Mouse (Mus musculus) frontal cortex, adult (tissue): ENCODE data around the gene Slc25a4.
"Not testable (repeated sequence)": the region's sequence is repeated elsewhere in the genome, so short reads cannot be mapped to it uniquely, and the experiment has no call there.

Experiments
- ATAC-seq: cut with Nextera tagmentation; 2 replicates; pipeline ENCODE4 v1.9.2; 2017; ENCODE audit warnings: mild to moderate bottlenecking, moderate library complexity, mixed read lengths; ENCODE audit not compliant: low TSS enrichment

The Slc25a4 gene

GRCm38 (mm10) chr8:46210404-46211315 lies at the start of gene Slc25a4:
Gene Slc25a4 (minus strand): TSS chr8:46211284.
- ATAC-seq = peak; percentile 92

GRCm38 (mm10) chr8:46257921-46258682 lies 47.0 kb upstream of the Slc25a4 start:
- ATAC-seq = peak; percentile 59; the same call in 1 of the 2 replicates

- ATAC-seq = no peak
Observed at GRCm38 (mm10) chr8:46252456-46252855, 41.4 kb upstream of the Slc25a4 start.

- no peak for ATAC-seq
Observed at GRCm38 (mm10) chr8:46251561-46251960, 40.5 kb upstream of the Slc25a4 start.

- no peak for ATAC-seq
Observed at GRCm38 (mm10) chr8:46246346-46246745, 35.3 kb upstream of the Slc25a4 start.

GRCm38 (mm10) chr8:46242946-46243345 lies 31.9 kb upstream of the Slc25a4 start:
- ATAC-seq = no peak

- ATAC-seq = peak; percentile 97
Observed at GRCm38 (mm10) chr8:46241568-46242374, 30.7 kb upstream of the Slc25a4 start.

GRCm38 (mm10) chr8:46236441-46237223 lies 25.5 kb upstream of the Slc25a4 start:
- ATAC-seq = no peak

- no peak for ATAC-seq
Observed at GRCm38 (mm10) chr8:46234736-46235135, 23.7 kb upstream of the Slc25a4 start.

- ATAC-seq = no peak
Observed at GRCm38 (mm10) chr8:46232798-46233197, 21.7 kb upstream of the Slc25a4 start.

GRCm38 (mm10) chr8:46231968-46232367 lies 20.9 kb upstream of the Slc25a4 start:
- not testable (repeated sequence) for ATAC-seq

GRCm38 (mm10) chr8:46226622-46227021 lies 15.5 kb upstream of the Slc25a4 start:
- no peak for ATAC-seq

- no peak for ATAC-seq
Observed at GRCm38 (mm10) chr8:46225501-46225900, 14.4 kb upstream of the Slc25a4 start.

GRCm38 (mm10) chr8:46220566-46220965 lies 9.5 kb upstream of the Slc25a4 start:
- no peak for ATAC-seq

GRCm38 (mm10) chr8:46216838-46217237 lies 5.8 kb upstream of the Slc25a4 start:
- ATAC-seq = peak; percentile 89

GRCm38 (mm10) chr8:46213971-46214480 lies 2.9 kb upstream of the Slc25a4 start:
- no peak for ATAC-seq

GRCm38 (mm10) chr8:46212194-46212593 lies 1.1 kb upstream of the Slc25a4 start:
- ATAC-seq = no peak

- ATAC-seq = peak; percentile 26
Observed at GRCm38 (mm10) chr8:46211611-46212071, 557 bp upstream of the Slc25a4 start.

- no peak for ATAC-seq
Observed at GRCm38 (mm10) chr8:46209057-46209456, 2.0 kb downstream of the Slc25a4 start.

- ATAC-seq = no peak
Observed at GRCm38 (mm10) chr8:46208354-46208753, 2.7 kb downstream of the Slc25a4 start.

GRCm38 (mm10) chr8:46206107-46206506 lies 5.0 kb downstream of the Slc25a4 start:
- no peak for ATAC-seq
